Mouse (Mus musculus) embryonic facial prominence, embryonic 14.5 days (tissue): ENCODE results near the gene Vti1a. TPM values are rescaled to one million over a fixed set of nuclear protein-coding genes. Genes with fewer than 3 reads are reported as not detected.

Source experiments
- ATAC-seq: fragments of 200-750 bp; cut with Nextera tagmentation; 2 replicates; pipeline ENCODE4 v1.8.0; 2017; ENCODE audit warnings: low read depth, moderate number of reproducible peaks, moderate TSS enrichment
- DNase-seq: peaks from one replicate; pipeline ENCODE4 v3.0.0-alpha.2; 2015; ENCODE audit warnings: low spot score
- H3K27ac ChIP-seq: fragments of 300-500 bp; sonication (generic); replicated peaks from 2 replicates; pipeline ENCODE4 v1.5.1; 2014; ENCODE audit warnings: low read depth, mild to moderate bottlenecking, low read length, moderate library complexity
- H3K27me3 ChIP-seq: fragments of 300-500 bp; sonication (generic); replicated peaks from 2 replicates; pipeline ENCODE4 v1.6.1; 2014; ENCODE audit warnings: low read length; ENCODE audit not compliant: control insufficient read depth, insufficient read depth
- H3K36me3 ChIP-seq: fragments of 300-500 bp; sonication (generic); 2 replicates; pipeline ENCODE4 v1.6.1; 2014; ENCODE audit warnings: low read length, mixed read lengths; ENCODE audit not compliant: control insufficient read depth, insufficient read depth
- H3K4me1 ChIP-seq: fragments of 300-500 bp; sonication (generic); 2 replicates; pipeline ENCODE4 v1.6.1; 2014; ENCODE audit warnings: antibody characterized with exemption, low read length; ENCODE audit not compliant: control insufficient read depth, insufficient read depth
- H3K4me2 ChIP-seq: fragments of 300-500 bp; sonication (generic); 2 replicates; pipeline ENCODE4 v1.6.1; 2014; ENCODE audit warnings: low read depth, mild to moderate bottlenecking, low read length, moderate library complexity, mixed read lengths
- H3K4me3 ChIP-seq: fragments of 300-500 bp; sonication (generic); 2 replicates; pipeline ENCODE4 v1.5.1; 2014; ENCODE audit warnings: low read depth, mild to moderate bottlenecking, low read length
- H3K9ac ChIP-seq: fragments of 300-500 bp; sonication (generic); 2 replicates; pipeline ENCODE4 v1.6.1; 2014; ENCODE audit warnings: low read depth, mild to moderate bottlenecking, low read length, moderate library complexity, mixed read lengths
- H3K9me3 ChIP-seq: fragments of 300-500 bp; sonication (generic); 2 replicates; pipeline ENCODE4 v1.6.1; 2016; ENCODE audit warnings: low read length; ENCODE audit not compliant: control insufficient read depth
- WGBS: fragments of 180-500 bp; shearing (Covaris S2); extraction: QIAGEN DNeasy Blood & Tissue Kit; methylation state at CpG from one replicate; pipeline ENCODE4 v1.1.7; 2014; 5-methylcytosine and 5-hydroxymethylcytosine counted together
- polyA plus RNA-seq: library from polyadenylated mRNA; unstranded; fragments of >200 nt; fragmentation: Nextera tagmentation; extraction: Ambion mirVana; gene quantifications from 2 replicates; pipeline ENCODE4 v1.2.1, GENCODE M21; 2014

The Vti1a gene
- polyA plus RNA-seq, 1 experiment from 2014 or later, result 17.0 TPM

GRCm38 (mm10) chr19:55423952-55424351 lies 107.9 kb downstream of the Vti1a start:
- H3K9me3 ChIP-seq, result no peaks in the 10 kb centered on the region
- H3K27me3 ChIP-seq, result no peaks in the 10 kb centered on the region
- WGBS, result 79% methylated on average over 8 of the region's 8 CpGs
- DNase-seq (peak; percentile 36), ATAC-seq (no peak)
- H3K4me1 ChIP-seq, result no peaks in the 10 kb centered on the region
- no peak overlapping the region for H3K4me3 ChIP-seq
- H3K27ac ChIP-seq, result no peak overlapping the region
- H3K4me2 ChIP-seq, result no peak overlapping the region
- H3K36me3 ChIP-seq, result no peaks in the 10 kb centered on the region
- H3K9ac ChIP-seq, result no peak overlapping the region

- no peak for ATAC-seq
- Histone ChIP-seq H3K27ac (no peak overlapping the region), H3K36me3 (no peaks in the 10 kb centered on the region), H3K9me3 (no peaks in the 10 kb centered on the region), H3K27me3 (no peaks in the 10 kb centered on the region), H3K9ac (no peak overlapping the region), H3K4me3 (no peak overlapping the region), H3K4me2 (no peak overlapping the region), H3K4me1 (no peaks in the 10 kb centered on the region)
- WGBS, result 74% methylated on average over 6 of the region's 6 CpGs
- no peak for DNase-seq
Measured at GRCm38 (mm10) chr19:55424507-55424906, 108.4 kb downstream of the Vti1a start.

GRCm38 (mm10) chr19:55440306-55440705 lies 124.2 kb downstream of the Vti1a start:
- Histone ChIP-seq H3K9ac (no peak overlapping the region), H3K27me3 (no peaks in the 10 kb centered on the region), H3K4me1 (no peaks in the 10 kb centered on the region), H3K9me3 (peaks cover under 1% of the 10 kb centered on the region; the same call in 1 of the 2 replicates), H3K36me3 (no peaks in the 10 kb centered on the region), H3K4me2 (no peak overlapping the region), H3K4me3 (no peak overlapping the region), H3K27ac (no peak overlapping the region)
- 81% methylated on average over 3 of the region's 3 CpGs for WGBS
- no peak for DNase-seq
- no peak for ATAC-seq

GRCm38 (mm10) chr19:55443618-55444017 lies 127.5 kb downstream of the Vti1a start:
- no peaks in the 10 kb centered on the region for H3K27me3 ChIP-seq
- no peak overlapping the region for H3K9ac ChIP-seq
- no peak overlapping the region for H3K4me2 ChIP-seq
- 88% methylated on average over 8 of the region's 8 CpGs for WGBS
- H3K9me3 ChIP-seq, result no peaks in the 10 kb centered on the region
- ATAC-seq (no peak), DNase-seq (no peak)
- no peaks in the 10 kb centered on the region for H3K4me1 ChIP-seq
- no peak overlapping the region for H3K27ac ChIP-seq
- H3K36me3 ChIP-seq, result 0 out of 2 replicates have a peak, but pooled peaks cover 4% of the 10 kb centered on the region
- no peak overlapping the region for H3K4me3 ChIP-seq

GRCm38 (mm10) chr19:55449084-55449483 lies 133.0 kb downstream of the Vti1a start:
- DNase-seq (peak; percentile 62), ATAC-seq (no peak)
- Histone ChIP-seq H3K36me3 (0 out of 2 replicates have a peak, but pooled peaks cover 4% of the 10 kb centered on the region), H3K27me3 (no peaks in the 10 kb centered on the region), H3K27ac (no peak overlapping the region), H3K9me3 (no peaks in the 10 kb centered on the region), H3K4me2 (peak overlapping the region; percentile 19; the same call in 1 of the 2 replicates), H3K4me1 (peaks cover 6% of the 10 kb centered on the region; the same call in 1 of the 2 replicates), H3K4me3 (no peak overlapping the region), H3K9ac (no peak overlapping the region)
- 43% methylated on average over 13 of the region's 13 CpGs for WGBS

- Histone ChIP-seq H3K4me3 (no peak overlapping the region), H3K36me3 (0 out of 2 replicates have a peak, but pooled peaks cover 4% of the 10 kb centered on the region), H3K4me1 (peaks cover 8% of the 10 kb centered on the region; the same call in 1 of the 2 replicates), H3K4me2 (no peak overlapping the region), H3K9ac (no peak overlapping the region), H3K27ac (no peak overlapping the region), H3K27me3 (no peaks in the 10 kb centered on the region), H3K9me3 (no peaks in the 10 kb centered on the region)
- ATAC-seq (no peak), DNase-seq (no peak)
- 60% methylated on average over 6 of the region's 6 CpGs for WGBS
Measured at GRCm38 (mm10) chr19:55449506-55449905, 133.4 kb downstream of the Vti1a start.

GRCm38 (mm10) chr19:55456325-55457091 lies 140.4 kb downstream of the Vti1a start:
- no peak overlapping the region for H3K9ac ChIP-seq
- DNase-seq (no peak), ATAC-seq (no peak)
- WGBS, result 53% methylated on average over 21 of the region's 21 CpGs
- no peaks in the 10 kb centered on the region for H3K36me3 ChIP-seq
- H3K4me2 ChIP-seq, result 0 out of 2 replicates have a peak overlapping the region, but pooled peaks have one; percentile 8
- H3K4me1 ChIP-seq, result peaks cover 12% of the 10 kb centered on the region
- H3K4me3 ChIP-seq, result no peak overlapping the region
- no peak overlapping the region for H3K27ac ChIP-seq
- H3K9me3 ChIP-seq, result no peaks in the 10 kb centered on the region
- no peaks in the 10 kb centered on the region for H3K27me3 ChIP-seq

GRCm38 (mm10) chr19:55461963-55462362 lies 145.9 kb downstream of the Vti1a start:
- DNase-seq, result no peak
- H3K27ac ChIP-seq, result no peak overlapping the region
- H3K9me3 ChIP-seq, result no peaks in the 10 kb centered on the region
- no peaks in the 10 kb centered on the region for H3K4me1 ChIP-seq
- WGBS, result 83% methylated on average over 12 of the region's 12 CpGs
- H3K9ac ChIP-seq, result no peak overlapping the region
- H3K4me3 ChIP-seq, result no peak overlapping the region
- no peak overlapping the region for H3K4me2 ChIP-seq
- no peaks in the 10 kb centered on the region for H3K27me3 ChIP-seq
- ATAC-seq, result no peak
- no peaks in the 10 kb centered on the region for H3K36me3 ChIP-seq

GRCm38 (mm10) chr19:55463670-55464069 lies 147.6 kb downstream of the Vti1a start:
- Histone ChIP-seq H3K4me1 (no peaks in the 10 kb centered on the region), H3K9ac (no peak overlapping the region), H3K36me3 (no peaks in the 10 kb centered on the region), H3K4me3 (no peak overlapping the region), H3K27me3 (no peaks in the 10 kb centered on the region), H3K4me2 (no peak overlapping the region), H3K27ac (no peak overlapping the region), H3K9me3 (no peaks in the 10 kb centered on the region)
- ATAC-seq, result no peak
- 76% methylated on average over 4 of the region's 4 CpGs for WGBS
- DNase-seq, result no peak
